Mouse (Mus musculus) central nervous system, embryonic 14 days (tissue): ENCODE results near the gene Hoxa10. TPM values are rescaled to one million over a fixed set of nuclear protein-coding genes. Genes with fewer than 3 reads are reported as not detected.

Experiments
- polyA plus RNA-seq: library from polyadenylated mRNA; depleted of rRNA; stranded (reverse); fragments of >200 nt; gene quantifications from 2 replicates; pipeline ENCODE4 v1.2.3, GENCODE M21; 2012; rRNA removed

Hoxa10 gene
- 0.04 TPM in 1 of 2 replicates, not detected in the other for polyA plus RNA-seq

DNA sequence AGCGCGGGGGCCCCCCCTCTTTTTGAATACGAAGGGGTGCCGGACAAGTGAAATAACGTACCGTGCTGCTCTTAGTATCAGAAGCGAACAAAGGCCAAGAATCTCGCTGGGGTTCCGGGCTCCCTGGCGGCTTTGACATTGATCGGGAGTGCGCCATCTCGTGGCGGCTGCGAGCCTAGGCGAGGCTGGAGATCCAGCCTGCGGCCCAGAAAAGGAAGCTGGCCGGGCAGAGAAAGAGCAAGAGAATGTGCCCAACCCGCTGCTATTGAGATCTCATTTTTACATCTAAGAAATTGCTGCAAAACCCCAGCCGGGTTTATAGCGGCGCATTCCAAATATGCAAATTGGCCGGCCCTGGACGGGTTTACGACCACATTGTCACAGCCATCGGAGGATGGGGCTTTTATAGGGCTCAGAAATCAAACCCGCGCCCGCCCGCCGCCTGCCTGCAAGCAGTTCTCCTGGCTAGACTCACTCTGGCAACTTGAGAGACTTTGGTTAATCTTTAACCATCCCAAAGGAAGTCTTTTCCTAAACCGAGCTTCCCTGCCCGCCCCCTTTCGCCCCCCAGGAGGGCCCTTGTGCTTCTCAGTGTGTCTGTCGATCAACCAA is at the start of gene Hoxa10:
Hoxa10 (minus strand) TSS at position 466 of the 612 bp plus-strand sequence.

DNA sequence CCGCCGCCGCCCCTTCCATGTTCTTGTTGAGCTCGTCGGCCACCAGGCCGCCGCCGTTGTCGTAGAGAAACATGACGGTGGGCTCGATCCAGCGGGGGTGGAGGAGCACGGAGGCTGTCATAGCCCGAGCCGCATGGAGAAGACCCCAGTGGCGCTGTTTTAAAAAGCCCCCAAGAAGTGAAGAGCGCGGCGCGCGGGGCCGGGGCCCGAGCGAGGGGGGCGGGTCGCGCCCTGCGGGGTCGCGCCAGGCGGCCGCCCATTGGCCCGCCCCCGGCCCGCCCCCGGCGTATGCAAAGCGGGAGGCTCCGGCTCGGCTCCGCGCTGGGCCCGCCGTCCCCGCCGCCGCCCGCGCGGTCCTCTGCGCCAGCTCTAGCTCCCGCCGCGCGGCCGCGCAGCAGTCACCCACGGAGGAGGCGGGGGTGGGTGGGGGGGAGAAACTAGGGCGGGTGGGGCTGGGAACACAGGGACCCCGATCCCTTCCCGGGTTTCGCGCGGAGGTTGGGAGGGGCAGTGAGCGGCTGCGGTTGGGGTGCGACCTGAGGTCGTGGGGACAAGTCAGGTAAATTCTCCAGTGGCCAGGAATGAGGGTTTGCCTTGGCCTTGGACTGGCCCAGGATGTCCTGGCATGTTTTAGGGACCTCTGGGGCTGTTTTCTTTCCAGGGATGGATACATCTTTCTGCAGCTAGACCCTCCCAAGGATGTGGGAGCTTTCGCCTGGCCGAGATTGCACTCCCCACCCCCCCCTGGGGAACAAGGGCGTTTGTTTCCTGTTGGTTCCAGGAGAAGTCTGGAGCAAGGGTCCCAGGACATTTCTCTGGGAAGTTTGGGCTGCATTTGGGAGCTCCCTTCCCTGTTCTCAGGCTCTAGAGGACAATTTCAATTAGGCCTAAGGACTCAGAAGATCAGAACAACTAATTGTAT is 20.3 kb upstream of the Hoxa10 start, which contains the start of gene Hoxa13:
Hoxa13 (minus strand) TSS at position 227 of the 922 bp plus-strand sequence.

DNA sequence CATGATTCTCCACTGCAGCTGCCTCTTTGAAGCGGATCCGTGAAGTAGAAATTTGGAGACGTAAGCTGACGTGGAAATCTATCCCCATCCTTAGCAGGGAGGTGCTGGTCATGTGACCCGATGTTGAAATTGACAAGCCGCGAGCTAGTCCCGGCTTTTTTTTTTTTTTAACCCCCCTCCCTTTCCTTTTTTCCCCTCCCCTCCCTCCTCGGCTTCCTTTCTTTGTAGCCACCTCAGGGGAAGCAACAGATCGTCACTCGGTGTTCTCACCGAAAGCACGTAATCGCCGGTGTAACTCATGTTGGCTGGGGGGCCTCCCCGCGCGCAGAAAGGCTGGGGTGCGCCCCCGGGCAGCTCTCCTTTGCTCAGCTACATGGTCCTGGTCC is 5.1 kb upstream of the Hoxa10 start, which contains the start of gene Hoxa11:
Hoxa11 (minus strand) TSS at position 54 of the 386 bp plus-strand sequence.

DNA sequence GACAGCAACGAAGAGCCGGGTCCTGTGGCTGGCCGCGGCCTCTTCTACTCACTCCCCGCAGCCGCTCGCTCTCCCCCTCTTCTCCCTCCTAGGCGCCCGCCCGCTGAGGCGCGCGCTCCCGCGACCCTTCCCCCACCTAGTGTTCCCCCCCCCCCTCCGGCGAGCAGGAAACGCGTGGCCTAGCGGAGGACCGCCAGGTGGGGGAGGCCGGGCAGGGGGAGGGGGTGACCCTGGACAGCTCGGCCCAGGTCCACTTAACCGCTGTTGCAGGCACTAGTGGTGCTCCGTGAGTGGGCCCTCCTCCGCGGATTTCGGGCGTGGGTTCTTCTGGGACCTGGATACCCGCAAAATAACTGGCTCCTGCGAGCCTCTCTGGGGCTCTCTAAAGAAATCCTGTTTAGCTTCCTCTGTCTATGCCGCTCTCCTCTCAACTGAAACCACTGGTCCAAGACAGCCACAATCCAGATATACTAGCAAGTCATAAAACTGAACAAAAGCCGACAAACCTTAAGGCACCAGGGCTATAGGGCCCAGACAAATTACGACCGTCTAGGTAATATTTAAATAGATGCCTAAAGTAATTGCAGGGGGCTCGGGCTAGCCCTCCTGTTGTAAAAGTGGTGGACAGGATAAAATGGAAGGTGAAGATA is 10.0 kb downstream of the Hoxa10 start, which contains the start of gene Hoxa9:
Hoxa9 (minus strand) TSS at position 574 of the 650 bp plus-strand sequence.

DNA sequence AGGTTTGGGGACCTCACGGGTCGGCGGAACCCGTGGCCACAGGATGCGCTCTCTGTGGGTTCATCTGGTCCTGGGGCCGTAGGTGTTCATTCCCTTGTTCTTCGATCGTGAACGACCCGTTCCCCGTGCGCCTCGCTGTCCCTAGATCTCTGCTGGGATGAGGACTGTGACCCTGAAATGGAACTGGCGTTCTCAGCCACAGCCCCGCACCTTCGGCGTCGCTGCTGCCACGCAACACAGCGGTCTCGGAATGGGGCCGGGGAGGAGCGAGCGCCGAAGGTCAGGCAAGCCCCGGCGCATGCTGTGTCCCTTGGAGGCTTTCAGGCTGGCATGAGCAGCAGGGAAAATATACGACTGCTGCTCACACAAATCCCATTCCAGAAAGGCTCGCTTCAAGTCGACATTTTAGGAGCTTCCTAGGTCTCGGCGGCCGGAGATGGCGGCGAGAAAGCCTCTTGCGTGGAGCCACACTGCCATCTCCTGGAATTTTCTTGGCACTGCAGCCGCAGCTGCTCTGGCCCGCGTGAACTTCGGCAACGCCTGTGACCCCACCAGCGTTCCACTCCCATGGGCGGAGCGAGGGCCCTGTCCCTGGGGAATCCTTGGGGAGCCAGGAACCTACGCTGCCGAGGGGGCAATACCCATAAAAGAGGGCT is 19.2 kb downstream of the Hoxa10 start, which contains the start of gene Hoxa7:
Hoxa7 (minus strand) TSS at position 518 of the 656 bp plus-strand sequence.

DNA sequence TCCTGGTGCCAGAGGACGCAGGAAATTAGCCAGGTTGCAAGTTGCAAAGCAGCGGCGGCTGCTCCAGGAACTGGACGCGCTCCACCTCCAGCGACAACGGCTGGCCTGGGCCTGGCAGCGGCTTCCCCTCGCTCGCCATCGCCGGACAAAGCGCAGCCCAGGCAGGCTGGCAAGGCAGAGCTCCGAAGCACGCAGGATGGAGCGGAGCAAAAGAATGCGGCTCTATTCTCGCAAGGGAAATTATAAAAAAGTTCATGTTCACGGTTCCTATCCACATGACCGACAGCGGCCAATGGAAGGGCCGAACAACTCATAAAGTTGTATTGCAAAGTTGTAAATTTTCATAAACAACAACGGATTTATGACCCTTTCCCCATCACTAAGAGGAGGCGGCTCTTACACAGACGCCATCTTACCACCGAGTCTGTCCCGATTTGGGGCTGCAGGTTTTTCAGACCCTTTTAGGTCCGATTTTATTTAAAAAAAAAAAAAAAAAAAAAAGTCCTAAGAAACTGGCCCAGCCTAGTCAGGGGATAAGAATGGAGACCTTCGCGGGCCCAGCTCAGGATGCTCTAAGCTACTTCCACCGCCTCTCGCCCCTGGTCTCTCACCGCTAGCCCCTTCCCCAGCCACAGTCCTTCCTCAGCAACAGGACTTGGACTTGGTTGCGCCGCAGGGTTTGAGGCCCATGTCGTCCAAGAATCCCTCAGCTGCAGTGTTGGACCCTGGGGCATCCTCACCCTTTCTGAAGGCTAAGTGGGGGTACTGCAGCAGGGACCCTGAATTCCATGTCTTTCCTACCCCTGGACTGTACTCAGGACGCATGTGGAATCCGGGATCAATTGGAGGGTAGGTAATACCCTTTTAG is 27.3 kb downstream of the Hoxa10 start, which contains the start of the genes Hoxa3 and Gm28308:
Hoxa3 (minus strand) TSS at position 218 of the 868 bp plus-strand sequence.
Gm28308 (minus strand) TSS at position 221 of the 868 bp plus-strand sequence.

DNA sequence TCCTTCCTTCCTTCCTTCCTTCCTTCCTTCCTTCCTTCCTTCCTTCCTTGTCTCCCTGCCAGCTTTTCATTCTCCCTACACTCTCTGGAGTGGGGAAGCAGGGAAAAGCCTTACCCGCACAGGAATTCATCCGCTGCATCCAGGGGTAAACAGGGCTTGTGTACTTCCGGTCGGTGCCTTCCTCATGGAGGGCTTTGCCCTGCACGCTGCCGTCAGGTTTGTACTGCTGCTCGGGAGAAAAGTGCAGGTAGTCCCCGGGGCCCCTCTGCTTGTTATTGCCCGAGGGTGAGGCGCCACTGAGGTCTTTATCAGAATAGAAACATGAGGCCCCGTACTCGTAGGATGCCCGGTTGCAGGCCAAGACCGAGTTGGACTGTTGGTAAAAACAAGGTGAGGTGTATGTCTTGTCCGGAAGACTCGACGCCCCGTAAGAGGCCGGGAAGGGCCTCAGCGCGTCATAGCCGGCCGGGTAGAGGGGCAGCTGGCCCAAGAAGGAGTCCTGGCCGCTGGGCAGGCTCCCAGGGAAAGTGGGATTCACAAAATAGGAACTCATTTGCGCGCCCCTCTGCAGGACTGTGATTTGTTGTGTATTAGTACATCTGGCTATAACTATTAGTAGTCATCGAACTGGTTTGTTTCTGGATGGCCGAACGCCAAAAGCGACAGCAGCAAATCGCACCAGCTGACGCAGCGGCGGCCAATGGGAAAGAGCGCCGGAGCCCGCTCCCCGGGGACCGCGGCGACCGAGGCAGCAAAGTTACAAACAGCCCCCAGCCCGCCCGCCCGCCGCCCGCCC is 32.4 kb downstream of the Hoxa10 start, which contains the start of gene Hoxa6:
Hoxa6 (minus strand) TSS at position 651 of the 796 bp plus-strand sequence.

DNA sequence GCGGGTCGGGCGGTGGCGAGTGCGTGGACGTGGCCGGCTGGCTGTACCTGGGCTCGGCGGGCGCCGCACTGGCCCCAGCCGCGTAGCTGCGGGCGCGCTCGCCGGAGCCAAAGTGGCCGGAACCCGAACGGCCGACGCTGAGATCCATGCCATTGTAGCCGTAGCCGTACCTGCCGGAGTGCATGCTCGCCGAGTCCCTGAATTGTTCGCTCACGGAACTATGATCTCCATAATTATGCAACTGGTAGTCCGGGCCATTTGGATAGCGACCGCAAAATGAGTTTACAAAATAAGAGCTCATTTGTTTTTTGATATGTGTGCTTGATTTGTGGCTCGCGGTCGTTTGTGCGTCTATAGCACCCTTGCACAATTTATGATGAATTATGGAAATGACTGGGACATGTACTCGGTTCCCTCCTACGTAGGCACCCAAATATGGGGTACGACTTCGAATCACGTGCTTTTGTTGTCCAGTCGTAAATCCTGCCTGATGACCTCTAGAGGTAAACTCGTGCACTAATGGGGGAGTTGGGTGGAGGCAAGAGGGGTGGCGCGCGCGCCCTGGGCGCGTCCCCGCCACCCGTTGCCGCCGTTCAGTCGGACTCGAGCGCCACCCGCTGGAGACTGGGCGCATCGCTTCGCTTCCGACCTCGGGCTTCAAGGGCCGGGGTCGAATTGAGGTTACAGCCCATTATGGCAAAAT is 36.5 kb downstream of the Hoxa10 start, which contains the start of gene Hoxa5:
Hoxa5 (minus strand) TSS at position 538 of the 703 bp plus-strand sequence.

DNA sequence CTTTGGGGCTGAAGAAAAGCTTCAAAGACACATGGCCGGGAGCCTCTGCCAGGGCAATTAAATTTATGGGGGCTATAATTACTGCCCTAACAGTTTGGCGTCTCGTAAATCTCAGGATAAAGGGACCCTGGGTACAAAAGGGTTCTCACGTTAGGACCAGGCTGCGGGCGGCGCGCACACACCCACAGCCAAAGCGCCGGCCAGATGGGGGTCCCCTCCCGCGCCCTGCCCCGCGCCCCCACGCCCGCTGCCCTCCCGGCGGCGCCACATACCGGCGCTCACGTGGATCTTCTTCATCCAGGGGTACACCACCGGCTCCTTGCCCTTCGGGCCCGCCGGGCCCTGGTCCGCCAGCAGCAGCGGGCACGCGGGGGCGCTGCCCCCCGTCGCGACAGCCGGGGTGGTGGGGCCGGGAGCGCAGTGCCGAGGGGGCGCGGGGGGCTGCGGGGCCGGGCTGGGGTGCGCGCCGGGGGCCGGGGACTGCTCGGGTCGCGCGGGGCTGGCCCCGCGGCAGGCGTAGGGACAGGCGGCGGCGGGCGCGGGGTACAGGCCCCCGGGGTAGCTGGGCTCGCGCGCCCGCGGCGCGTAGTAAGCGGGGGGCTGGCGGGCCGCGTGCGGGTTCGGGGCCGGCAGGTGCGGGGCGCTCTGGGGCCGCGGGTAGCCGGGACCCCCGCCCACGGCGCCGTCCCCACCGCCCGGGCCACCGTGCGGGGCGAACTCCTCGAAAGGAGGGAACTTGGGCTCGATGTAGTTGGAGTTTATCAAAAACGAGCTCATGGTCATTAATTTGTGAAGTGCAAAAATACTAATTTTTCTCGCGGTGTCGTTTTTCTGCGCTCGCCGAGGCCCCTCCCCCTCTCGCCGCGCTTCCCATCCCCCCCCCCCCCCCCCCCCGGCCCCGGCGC is 49.5 kb downstream of the Hoxa10 start, which contains the start of gene Hoxa4:
Hoxa4 (minus strand) TSS at position 848 of the 905 bp plus-strand sequence.

Other genes with a start within 250 kb of the Hoxa10 start
- gene Skap2, start 228.3 kb downstream of the Hoxa10 start, polyA plus RNA-seq, result 9.4 and 11.9 TPM in 2 replicates
- gene Hoxa1, start 82.5 kb downstream of the Hoxa10 start, polyA plus RNA-seq, result 0.59 and 1.3 TPM in 2 replicates
- 7.4 and 16.1 TPM in 2 replicates for gene Hoxa2, start 76.0 kb downstream of the Hoxa10 start, polyA plus RNA-seq
- gene 5730596B20Rik, start 63.4 kb downstream of the Hoxa10 start, polyA plus RNA-seq, result 0.42 and 0.73 TPM in 2 replicates
- gene Hoxa4, start 49.1 kb downstream of the Hoxa10 start, polyA plus RNA-seq, result 9.9 and 13.7 TPM in 2 replicates
- gene Hoxa5, start 36.3 kb downstream of the Hoxa10 start, polyA plus RNA-seq, result 44.2 and 47.7 TPM in 2 replicates
- gene Hoxa6, start 32.1 kb downstream of the Hoxa10 start, polyA plus RNA-seq, result 2.6 and 4.3 TPM in 2 replicates
- 8.3 and 13.2 TPM in 2 replicates for gene Hoxa3, start 27.5 kb downstream of the Hoxa10 start, polyA plus RNA-seq
- 0.10 and 0.41 TPM in 2 replicates for gene Gm28308, start 27.5 kb downstream of the Hoxa10 start, polyA plus RNA-seq
- gene Hoxa7, start 19.0 kb downstream of the Hoxa10 start, polyA plus RNA-seq, result 0.40 and 5.8 TPM in 2 replicates
- gene Hoxa9, start 9.8 kb downstream of the Hoxa10 start, polyA plus RNA-seq, result 1.4 TPM in 1 of 2 replicates, not detected in the other
- not detected in 2 replicates for gene Hoxa11, start 5.0 kb upstream of the Hoxa10 start, polyA plus RNA-seq
- gene Hoxa13, start 20.0 kb upstream of the Hoxa10 start, polyA plus RNA-seq, result not detected in 2 replicates
- gene Evx1, start 72.6 kb upstream of the Hoxa10 start, polyA plus RNA-seq, result 1.7 and 2.8 TPM in 2 replicates